21 mouse cellular contexts compared by ENCODE assay signal in the genomic region with DNA sequence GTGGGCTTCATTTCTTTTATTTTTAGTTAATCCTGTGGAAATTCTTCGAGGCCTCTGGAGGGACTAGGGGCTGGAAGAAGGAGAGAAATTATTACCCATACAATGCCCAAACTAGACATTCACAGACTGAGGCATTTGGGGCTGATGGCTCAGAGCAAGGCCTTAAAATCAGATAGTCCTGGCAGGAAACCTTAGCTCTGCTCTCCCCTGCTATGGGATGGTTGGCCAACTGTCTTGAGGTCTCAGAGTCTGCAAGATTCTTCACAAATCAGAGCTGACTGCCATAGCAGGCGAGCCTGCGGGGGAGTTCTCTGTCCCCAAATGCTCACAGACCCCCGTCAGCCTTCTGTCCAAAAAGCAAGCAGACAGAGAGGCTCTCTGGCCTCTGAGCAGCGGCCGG. TPM values are rescaled to one million over a fixed set of nuclear protein-coding genes. Genes with fewer than 3 reads are reported as not detected.
A peak's percentile ranks its signal among the peaks of the same experiment; 100 is the strongest.
DNase-seq lines count a peak whose midpoint lies in the region; ATAC-seq and TF ChIP-seq lines count a peak whose summit lies in the region.
"Had no signal": no experiment of that assay in that cellular context is flagged by ENCODE, and none has a peak within 500 bp of the region (broad histone marks: within the 10 kb centered on the region; RNA-seq: fewer than 3 reads in every experiment).

No protein-coding gene starts in this region.

- no peak overlapping the region for H3K4me2 ChIP-seq in hindbrain, embryonic 13.5 days
- H3K4me2 ChIP-seq in hindbrain, embryonic 11.5 days (replicated peaks; ENCODE audit: low read depth, low read length) = no peak overlapping the region
- H3K4me2 ChIP-seq in hindbrain, postnatal 0 days (ENCODE audit: low read depth, low read length) = no peak overlapping the region
- no peak overlapping the region for H3K4me2 ChIP-seq in midbrain, postnatal 0 days (ENCODE audit: low read depth, low read length, poor library complexity, severe bottlenecking)
- H3K4me2 ChIP-seq: stomach, embryonic 15.5 days had no signal

- ATAC-seq in hindbrain, embryonic 13.5 days (ENCODE audit: low FRiP score) = no peak
- no peak for ATAC-seq in hindbrain, embryonic 11.5 days (ENCODE audit: low FRiP score)
- ATAC-seq in hindbrain, postnatal 0 days = peak; percentile 24; the same call in 1 of the 2 replicates
- peak; percentile 56 for ATAC-seq in megakaryocyte-erythroid progenitor cell, adult 5-6 weeks (replicated peaks; ENCODE audit: low FRiP score, low TSS enrichment, poor library complexity, severe bottlenecking)
- ATAC-seq in midbrain, postnatal 0 days (ENCODE audit: low FRiP score) = no peak
- ATAC-seq in inflammation-experienced regulatory T-cells, adult 6 months = no peak
- ATAC-seq: activated CD4-positive, CD25-positive, alpha-beta regulatory T cell, adult 4 months; Patski had no signal

- peak overlapping the region; percentile 46; the same call in 1 of the 2 replicates for H3K9ac ChIP-seq in hindbrain, embryonic 13.5 days
- H3K9ac ChIP-seq in hindbrain, embryonic 11.5 days (ENCODE audit: low read depth, low read length) = no peak overlapping the region
- no peak overlapping the region for H3K9ac ChIP-seq in hindbrain, postnatal 0 days (replicated peaks; ENCODE audit: low read length)
- H3K9ac ChIP-seq in midbrain, postnatal 0 days (replicated peaks; ENCODE audit: low read length, poor library complexity, severe bottlenecking) = 0 out of 2 replicates have a peak overlapping the region, but pooled peaks have one; percentile 13
- H3K9ac ChIP-seq: stomach, embryonic 15.5 days had no signal

- TF ChIP-seq CTCF in hindbrain, postnatal 0 days (IDR thresholded peaks at IDR 0.05; ENCODE audit: low read depth) = no peak
- no peak for TF ChIP-seq CTCF in midbrain, postnatal 0 days (IDR thresholded peaks at IDR 0.05)
- no peak for TF ChIP-seq CTCF in thymus, adult 2 months (IDR thresholded peaks at IDR 0.05; ENCODE audit: borderline replicate concordance, control insufficient read depth, extremely low read depth, insufficient read depth, low read length, poor library complexity)

- no peaks in the 10 kb centered on the region for H3K9me3 ChIP-seq in hindbrain, embryonic 13.5 days
- no peaks in the 10 kb centered on the region for H3K9me3 ChIP-seq in hindbrain, embryonic 11.5 days (ENCODE audit: control insufficient read depth, low read length)
- H3K9me3 ChIP-seq in hindbrain, postnatal 0 days (ENCODE audit: low read length) = no peaks in the 10 kb centered on the region
- H3K9me3 ChIP-seq in midbrain, postnatal 0 days (ENCODE audit: low read length) = no peaks in the 10 kb centered on the region
- H3K9me3 ChIP-seq: heart, embryonic 10.5 days; stomach, embryonic 15.5 days had no signal

- 53% methylated on average over 6 of the region's 6 CpGs for WGBS in hindbrain, embryonic 13.5 days
- 60% methylated on average over 6 of the region's 6 CpGs for WGBS in hindbrain, embryonic 11.5 days
- 32% methylated on average over 6 of the region's 6 CpGs for WGBS in hindbrain, postnatal 0 days
- 18% methylated on average over 6 of the region's 6 CpGs for WGBS in midbrain, postnatal 0 days
- 63% methylated on average over 6 of the region's 6 CpGs for WGBS in thymus, adult 2 months

- peaks cover 29% of the 10 kb centered on the region for H3K4me1 ChIP-seq in hindbrain, embryonic 13.5 days (replicated peaks)
- H3K4me1 ChIP-seq in hindbrain, embryonic 11.5 days (replicated peaks; ENCODE audit: control insufficient read depth, insufficient read depth, low read length) = no peaks in the 10 kb centered on the region
- peaks cover 14% of the 10 kb centered on the region; the same call in 1 of the 2 replicates for H3K4me1 ChIP-seq in hindbrain, postnatal 0 days (ENCODE audit: insufficient read depth, low read length)
- H3K4me1 ChIP-seq in midbrain, postnatal 0 days (ENCODE audit: insufficient read depth, low read length) = peaks cover 14% of the 10 kb centered on the region; the same call in 1 of the 2 replicates
- no peaks in the 10 kb centered on the region for H3K4me1 ChIP-seq in thymus, adult 2 months (replicated peaks; ENCODE audit: control insufficient read depth, insufficient read depth, low read length)
- H3K4me1 ChIP-seq: stomach, embryonic 15.5 days had no signal

- peaks cover 15% of the 10 kb centered on the region for H3K27me3 ChIP-seq in hindbrain, embryonic 13.5 days
- no peaks in the 10 kb centered on the region for H3K27me3 ChIP-seq in hindbrain, embryonic 11.5 days (ENCODE audit: control insufficient read depth, insufficient read depth, low read length)
- H3K27me3 ChIP-seq in hindbrain, postnatal 0 days (ENCODE audit: insufficient read depth, low read length) = no peaks in the 10 kb centered on the region
- H3K27me3 ChIP-seq in midbrain, postnatal 0 days (ENCODE audit: insufficient read depth, low read length) = no peaks in the 10 kb centered on the region; the same call in 1 of the 2 replicates
- peaks cover 6% of the 10 kb centered on the region; the same call in 1 of the 2 replicates for H3K27me3 ChIP-seq in thymus, adult 2 months (ENCODE audit: control insufficient read depth, insufficient read depth, low read length)
- H3K27me3 ChIP-seq: Patski had no signal

- no peak for TF ChIP-seq POLR2A in thymus, adult 2 months (IDR thresholded peaks at IDR 0.05; ENCODE audit: control insufficient read depth, extremely low read depth, insufficient read depth, low read length, poor library complexity)

- DNase-seq in hindbrain, embryonic 11.5 days (ENCODE audit: low spot score) = no peak
- DNase-seq in hindbrain, postnatal 0 days (ENCODE audit: low spot score) = no peak
- no peak for DNase-seq in midbrain, postnatal 0 days (ENCODE audit: low spot score)
- DNase-seq in urinary bladder, postnatal 10 days (ENCODE audit: low spot score) = no peak
- DNase-seq in thymus, adult 2 months = no peak
- DNase-seq: adrenal gland, postnatal 14 days; cerebellum, adult 8-10 months; gastrocnemius, postnatal 36 days; heart, postnatal 10 days; kidney, adult 9 months; kidney, postnatal 36 days; lung, postnatal 4 days; thymus, postnatal 14 days had no signal

- H3K36me3 ChIP-seq in hindbrain, embryonic 13.5 days = no peaks in the 10 kb centered on the region
- H3K36me3 ChIP-seq in hindbrain, embryonic 11.5 days (ENCODE audit: control insufficient read depth, insufficient read depth, low read length) = no peaks in the 10 kb centered on the region
- H3K36me3 ChIP-seq in hindbrain, postnatal 0 days (ENCODE audit: insufficient read depth, low read length) = no peaks in the 10 kb centered on the region
- H3K36me3 ChIP-seq in midbrain, postnatal 0 days (ENCODE audit: insufficient read depth, low read length) = no peaks in the 10 kb centered on the region
- no peaks in the 10 kb centered on the region for H3K36me3 ChIP-seq in thymus, adult 2 months (ENCODE audit: control insufficient read depth, insufficient read depth, low read length)
- H3K36me3 ChIP-seq: heart, embryonic 10.5 days; stomach, embryonic 15.5 days had no signal

- peak overlapping the region; percentile 58 for H3K27ac ChIP-seq in hindbrain, embryonic 13.5 days
- H3K27ac ChIP-seq in hindbrain, embryonic 11.5 days (ENCODE audit: low read depth, low read length) = no peak overlapping the region
- peak overlapping the region; percentile 22; the same call in 1 of the 2 replicates for H3K27ac ChIP-seq in hindbrain, postnatal 0 days
- H3K27ac ChIP-seq in midbrain, postnatal 0 days (ENCODE audit: low read depth, low read length) = peak overlapping the region; percentile 67
- no peak overlapping the region for H3K27ac ChIP-seq in thymus, adult 2 months (ENCODE audit: control insufficient read depth, insufficient read depth, low read length)
- H3K27ac ChIP-seq: heart, embryonic 10.5 days; stomach, embryonic 15.5 days had no signal

- H3K4me3 ChIP-seq in hindbrain, embryonic 13.5 days = no peak overlapping the region
- no peak overlapping the region for H3K4me3 ChIP-seq in hindbrain, embryonic 11.5 days (ENCODE audit: low read depth, low read length)
- no peak overlapping the region for H3K4me3 ChIP-seq in hindbrain, postnatal 0 days (ENCODE audit: low read length)
- no peak overlapping the region for H3K4me3 ChIP-seq in midbrain, postnatal 0 days (ENCODE audit: low read depth, low read length)
- H3K4me3 ChIP-seq in thymus, adult 2 months (ENCODE audit: control insufficient read depth, insufficient read depth, low read length) = no peak overlapping the region
- H3K4me3 ChIP-seq: erythroblast, embryonic 14.5 days; heart, embryonic 10.5 days; stomach, embryonic 15.5 days had no signal

RNA-seq across cellular contexts. Expression of a gene that starts 27.0 kb away (rescaled TPM):
- 17.7 and 19.1 TPM in 2 replicates for polyA plus RNA-seq in hindbrain, embryonic 13.5 days (2015; fragmentation: Nextera tagmentation; extraction: Ambion mirVana)
- 14.4 and 14.6 TPM in 2 replicates for polyA plus RNA-seq in hindbrain, embryonic 11.5 days (2014; fragmentation: Nextera tagmentation; extraction: Ambion mirVana)
- 22.2 and 25.8 TPM in 2 replicates for total RNA-seq in hindbrain, postnatal 0 days (2014; rRNA removed)
- polyA plus RNA-seq in hindbrain, postnatal 0 days (2015; fragmentation: Nextera tagmentation; extraction: Ambion mirVana) = 12.8 and 13.1 TPM in 2 replicates
- 14.9 and 21.7 TPM in 2 replicates for total RNA-seq in megakaryocyte-erythroid progenitor cell, adult 5-6 weeks (2014; fragmentation: Nextera tagmentation)
- 10.1 and 12.9 TPM in 2 replicates for total RNA-seq in megakaryocyte-erythroid progenitor cell, adult 5-6 weeks (2017)
- total RNA-seq in midbrain, postnatal 0 days (2014; rRNA removed) = 16.0 and 19.8 TPM in 2 replicates
- polyA plus RNA-seq in midbrain, postnatal 0 days (2015; fragmentation: Nextera tagmentation; extraction: Ambion mirVana) = 12.7 and 14.6 TPM in 2 replicates
- polyA plus RNA-seq in inflammation-experienced regulatory T-cells, adult 6 months (2017; shearing (Covaris generic)) = 1 to 10 TPM; 8.6 to 9.2 (median 8.7) TPM
- polyA plus RNA-seq in thymus, adult 2 months (2012; rRNA removed) = 20.0 and 22.6 TPM in 2 replicates

RNA-seq across cellular contexts. Expression of a gene that starts 30.9 kb away (rescaled TPM):
- polyA plus RNA-seq in hindbrain, embryonic 13.5 days (2015; fragmentation: Nextera tagmentation; extraction: Ambion mirVana) = 23.0 and 23.7 TPM in 2 replicates
- 28.0 and 33.0 TPM in 2 replicates for polyA plus RNA-seq in hindbrain, embryonic 11.5 days (2014; fragmentation: Nextera tagmentation; extraction: Ambion mirVana)
- 56.0 and 58.2 TPM in 2 replicates for total RNA-seq in hindbrain, postnatal 0 days (2014; rRNA removed)
- 29.2 and 29.9 TPM in 2 replicates for polyA plus RNA-seq in hindbrain, postnatal 0 days (2015; fragmentation: Nextera tagmentation; extraction: Ambion mirVana)
- total RNA-seq in megakaryocyte-erythroid progenitor cell, adult 5-6 weeks (2014; fragmentation: Nextera tagmentation) = 26.5 and 27.9 TPM in 2 replicates
- 9.1 and 12.2 TPM in 2 replicates for total RNA-seq in megakaryocyte-erythroid progenitor cell, adult 5-6 weeks (2017)
- total RNA-seq in midbrain, postnatal 0 days (2014; rRNA removed) = 54.5 and 59.6 TPM in 2 replicates
- polyA plus RNA-seq in midbrain, postnatal 0 days (2015; fragmentation: Nextera tagmentation; extraction: Ambion mirVana) = 24.3 and 27.8 TPM in 2 replicates
- 10 to 100 TPM; 10.1 to 13.5 (median 11.7) TPM for polyA plus RNA-seq in inflammation-experienced regulatory T-cells, adult 6 months (2017; shearing (Covaris generic))
- 25.0 and 31.5 TPM in 2 replicates for polyA plus RNA-seq in thymus, adult 2 months (2012; rRNA removed)

Comparison
In these comparisons a context has a peak if more than half of its experiments do, and no peak if none do; other contexts are left out.
1. ATAC-seq: peak in hindbrain, postnatal 0 days (single experiment) and megakaryocyte-erythroid progenitor cell, adult 5-6 weeks (single experiment); none in hindbrain, embryonic 13.5 days (single experiment), hindbrain, embryonic 11.5 days (single experiment), midbrain, postnatal 0 days (single experiment) and inflammation-experienced regulatory T-cells, adult 6 months (single experiment).
2. H3K27ac ChIP-seq: peak in hindbrain, embryonic 13.5 days (single experiment), hindbrain, postnatal 0 days (single experiment) and midbrain, postnatal 0 days (single experiment); none in hindbrain, embryonic 11.5 days (single experiment) and thymus, adult 2 months (single experiment).
3. H3K9ac ChIP-seq: peak in hindbrain, embryonic 13.5 days (single experiment) and midbrain, postnatal 0 days (single experiment); none in hindbrain, embryonic 11.5 days (single experiment) and hindbrain, postnatal 0 days (single experiment).